Mouse (Mus musculus) monocyte, adult 59 days (primary cell): ENCODE results near the gene Slc25a24. TPM values are rescaled to one million over a fixed set of nuclear protein-coding genes. Genes with fewer than 3 reads are reported as not detected.

ENCODE experiments used
- total RNA-seq, 2 experiments: library from RNA; stranded (reverse); gene quantifications; one replicate each; pipeline ENCODE4 v1.2.4; 2023

Slc25a24 gene
- 10 to 100 TPM; 22.9 to 26.0 TPM for total RNA-seq

DNA sequence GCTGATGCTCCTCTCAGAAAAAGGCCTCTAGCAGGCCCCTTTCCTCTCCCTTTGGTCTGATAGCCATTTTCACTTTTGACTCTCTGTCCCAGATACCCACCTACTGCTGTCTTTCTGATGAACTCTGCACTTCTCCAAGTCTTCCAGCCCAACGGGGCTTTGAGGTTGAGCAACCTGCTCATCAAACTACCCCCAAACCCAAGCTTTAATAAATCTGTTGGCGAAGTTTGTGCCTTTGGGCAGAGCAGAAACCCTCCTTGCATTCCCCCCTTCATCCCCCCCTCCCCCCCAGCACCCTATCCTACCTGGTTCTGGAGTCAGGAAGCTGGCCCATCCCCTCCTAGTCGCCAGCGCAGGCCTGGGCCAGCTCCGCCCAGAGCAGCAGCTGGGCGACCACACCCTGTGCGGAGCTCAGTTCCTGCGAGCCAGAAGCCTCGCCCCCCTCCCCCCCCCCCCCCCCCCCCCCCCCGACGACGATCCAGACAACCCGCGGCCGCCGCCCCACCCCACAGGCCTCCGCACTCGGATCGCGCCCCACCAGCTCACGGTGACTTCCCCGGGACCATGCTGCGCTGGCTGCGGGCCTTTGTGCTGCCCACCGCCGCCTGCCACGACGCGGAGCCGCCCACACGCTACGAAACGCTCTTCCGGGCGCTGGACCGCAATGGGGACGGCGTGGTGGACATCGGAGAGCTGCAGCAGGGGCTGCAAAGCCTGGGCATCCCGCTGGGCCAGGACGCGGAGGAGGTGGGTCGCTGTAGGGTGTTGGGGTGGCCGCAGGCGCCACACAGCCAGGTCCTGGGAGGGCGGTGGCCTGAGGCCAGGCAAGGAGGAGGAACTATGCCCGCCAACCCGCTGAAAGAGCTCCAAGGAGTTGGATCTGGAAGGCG lies at the start of gene Slc25a24:
Gene Slc25a24 (plus strand): TSS at position 509 of the 890 bp plus-strand sequence.

DNA sequence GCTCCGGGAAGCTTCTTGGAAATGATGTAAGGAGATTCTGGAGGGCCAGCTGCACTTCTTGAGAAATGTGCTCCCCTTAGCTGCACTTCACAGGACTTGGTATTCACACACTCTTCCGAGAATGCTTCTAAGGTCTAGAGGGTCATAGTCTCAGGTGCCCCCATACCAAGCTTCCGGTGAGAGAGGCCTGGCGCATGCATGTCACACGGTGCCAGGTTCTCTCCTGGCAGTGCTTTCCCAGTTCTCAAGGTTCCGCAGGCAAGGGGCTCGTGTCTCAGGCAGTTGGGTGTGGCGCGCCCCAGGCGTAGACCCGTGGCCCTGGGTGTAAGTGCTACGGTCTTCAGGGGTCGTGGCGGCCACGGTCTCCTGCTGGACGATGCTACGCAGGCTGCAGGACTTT lies 42.8 kb upstream of the Slc25a24 start, which contains the start of gene Slc25a54:
Gene Slc25a54 (plus strand): TSS at position 301 of the 400 bp plus-strand sequence.

Other genes with a start within 250 kb of the Slc25a24 start
- 1 to 10 TPM; 2.8 to 3.4 TPM for gene Fndc7, start 233.1 kb upstream of the Slc25a24 start, total RNA-seq
- gene Prpf38b, start 211.4 kb upstream of the Slc25a24 start, total RNA-seq: 100 to 1,000 TPM; 173 to 193 TPM
- gene Henmt1, start 183.3 kb upstream of the Slc25a24 start, total RNA-seq: not detected
- not detected for gene Gm9857, start 182.7 kb upstream of the Slc25a24 start, total RNA-seq
- 10 to 100 TPM; 56.5 to 58.1 TPM for gene Fam102b, start 95.5 kb upstream of the Slc25a24 start, total RNA-seq
- gene Slc25a54, start 42.7 kb upstream of the Slc25a24 start, total RNA-seq: not detected
- gene Vav3, start 217.5 kb downstream of the Slc25a24 start, total RNA-seq: 10 to 100 TPM; 74.6 to 80.8 TPM